Mouse (Mus musculus): ENCODE measurements around the gene Tcf25. TPM values are rescaled to one million over a fixed set of nuclear protein-coding genes. Genes with fewer than 3 reads are reported as not detected.
"Not testable (repeated sequence)": the region's sequence is repeated elsewhere in the genome, so short reads cannot be mapped to it uniquely, and the experiment has no call there.

Gene Tcf25
- polyA plus RNA-seq, 1 experiment from 2014 or later = 182 TPM

DNA sequence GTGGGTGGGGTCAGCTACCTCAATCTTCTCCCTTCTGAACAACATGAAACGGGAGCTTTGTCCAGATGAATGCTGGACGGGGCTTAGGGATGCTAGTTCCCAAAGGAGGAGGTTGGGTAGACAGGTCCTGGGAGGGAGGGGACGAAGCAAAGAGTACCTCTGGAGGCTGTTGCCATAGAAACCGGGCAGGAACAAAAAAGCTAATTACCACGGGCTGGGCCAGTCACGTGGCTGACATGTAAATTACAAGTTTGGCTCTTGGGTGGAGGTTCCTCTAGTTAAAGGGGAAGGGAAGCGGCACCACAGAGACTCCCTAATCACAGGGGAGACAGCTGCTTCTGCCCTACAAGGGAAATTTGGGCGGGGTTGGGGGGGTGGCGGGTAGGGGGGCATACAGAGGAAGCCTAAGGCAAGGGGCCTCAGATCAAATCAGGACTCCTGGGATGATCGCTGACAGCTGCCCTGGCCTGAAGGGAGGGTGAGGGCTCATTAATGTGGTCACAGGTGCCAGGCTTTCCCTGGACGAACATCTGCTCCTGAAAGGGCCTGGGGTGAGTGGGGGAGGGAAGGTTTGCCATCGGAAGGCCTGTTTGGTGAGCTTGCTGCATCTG is 39.1 kb downstream of the Tcf25 start:
- ATAC-seq (ENCODE audit: insufficient read depth, low FRiP score, low read depth) = no peak

DNA sequence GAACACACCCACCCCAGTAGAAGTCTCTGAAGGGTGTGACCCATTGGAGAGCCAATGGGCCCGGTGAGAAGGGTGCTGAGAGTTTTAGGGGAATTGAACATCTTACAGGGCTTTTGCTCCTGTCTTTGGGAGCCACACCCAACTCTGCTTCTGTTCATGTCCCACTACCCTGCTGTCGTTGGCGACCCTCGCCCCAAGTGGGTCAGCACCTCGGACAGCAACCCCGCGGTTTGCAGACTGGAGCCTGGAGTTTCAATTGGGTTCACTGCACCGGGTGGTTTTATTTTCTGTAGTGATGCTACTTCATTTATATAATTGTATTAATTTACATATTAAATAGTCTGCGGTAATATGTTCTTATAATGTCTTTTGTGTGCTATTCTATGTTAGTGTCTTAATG is 40.7 kb downstream of the Tcf25 start:
- WGBS = 11% methylated on average over 9 of the region's 9 CpGs
- H3K9ac ChIP-seq = no peak overlapping the region
- H3K27ac ChIP-seq = no peak overlapping the region
- H3K9me3 ChIP-seq = no peaks in the 10 kb centered on the region
- ATAC-seq (ENCODE audit: insufficient read depth, low FRiP score, low read depth) = no peak
- H3K4me3 ChIP-seq (replicated peaks) = no peak overlapping the region
- no peak overlapping the region for H3K4me2 ChIP-seq
- H3K4me1 ChIP-seq = peaks cover 18% of the 10 kb centered on the region
- peaks cover 47% of the 10 kb centered on the region for H3K27me3 ChIP-seq (replicated peaks)
- H3K36me3 ChIP-seq = no peaks in the 10 kb centered on the region

More for the DNA sequence above, 39.1 kb downstream of the Tcf25 start:
- Histone ChIP-seq H3K9me3 (no peaks in the 10 kb centered on the region), H3K27me3 (replicated peaks) (peaks cover 61% of the 10 kb centered on the region), H3K9ac (no peak overlapping the region), H3K27ac (no peak overlapping the region), H3K36me3 (no peaks in the 10 kb centered on the region), H3K4me2 (no peak overlapping the region), H3K4me1 (peaks cover 18% of the 10 kb centered on the region), H3K4me3 (replicated peaks) (0 out of 2 replicates have a peak overlapping the region, but pooled peaks have one; percentile 34)
- WGBS = 5% methylated on average over 12 of the region's 12 CpGs

DNA sequence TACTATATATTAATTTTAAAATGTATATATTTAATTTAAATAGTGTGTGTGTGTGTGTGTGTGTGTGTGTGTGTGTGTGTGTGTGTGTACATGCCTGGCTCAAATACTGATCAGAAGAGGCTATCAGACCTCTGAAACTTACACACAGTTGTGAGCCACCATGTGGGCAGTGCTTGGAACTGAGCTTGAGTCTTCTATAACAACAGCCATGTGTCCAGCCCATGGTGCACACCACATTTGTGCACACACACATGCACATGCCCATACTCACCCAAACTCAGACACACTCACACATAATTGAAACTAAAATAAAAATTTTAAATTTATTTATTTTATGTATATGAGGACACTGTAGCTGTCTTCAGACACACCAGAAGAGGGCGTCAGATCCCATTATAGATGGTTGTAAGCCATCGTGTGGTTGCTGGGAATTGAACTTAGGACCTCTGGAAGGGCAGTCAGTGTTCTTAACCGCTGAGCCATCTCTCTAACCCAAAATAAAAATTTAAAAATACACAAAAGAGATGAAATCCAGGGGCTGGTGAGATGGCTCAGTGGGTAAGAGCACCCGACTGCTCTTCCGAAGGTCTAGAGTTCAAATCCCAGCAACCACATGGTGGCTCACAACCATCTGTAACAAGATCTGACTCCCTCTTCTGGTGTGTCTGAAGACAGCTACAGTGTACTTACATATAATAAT is 41.6 kb downstream of the Tcf25 start:
- not testable (repeated sequence) for H3K27ac ChIP-seq; H3K9me3 ChIP-seq; ATAC-seq (ENCODE audit: insufficient read depth, low FRiP score, low read depth); H3K4me3 ChIP-seq (replicated peaks); H3K4me2 ChIP-seq; H3K9ac ChIP-seq; H3K36me3 ChIP-seq
- H3K4me1 ChIP-seq = peaks cover 13% of the 10 kb centered on the region; the same call in 1 of the 2 replicates
- H3K27me3 ChIP-seq (replicated peaks) = peaks cover 39% of the 10 kb centered on the region
- WGBS = 76% methylated on average over 5 of the region's 5 CpGs

DNA sequence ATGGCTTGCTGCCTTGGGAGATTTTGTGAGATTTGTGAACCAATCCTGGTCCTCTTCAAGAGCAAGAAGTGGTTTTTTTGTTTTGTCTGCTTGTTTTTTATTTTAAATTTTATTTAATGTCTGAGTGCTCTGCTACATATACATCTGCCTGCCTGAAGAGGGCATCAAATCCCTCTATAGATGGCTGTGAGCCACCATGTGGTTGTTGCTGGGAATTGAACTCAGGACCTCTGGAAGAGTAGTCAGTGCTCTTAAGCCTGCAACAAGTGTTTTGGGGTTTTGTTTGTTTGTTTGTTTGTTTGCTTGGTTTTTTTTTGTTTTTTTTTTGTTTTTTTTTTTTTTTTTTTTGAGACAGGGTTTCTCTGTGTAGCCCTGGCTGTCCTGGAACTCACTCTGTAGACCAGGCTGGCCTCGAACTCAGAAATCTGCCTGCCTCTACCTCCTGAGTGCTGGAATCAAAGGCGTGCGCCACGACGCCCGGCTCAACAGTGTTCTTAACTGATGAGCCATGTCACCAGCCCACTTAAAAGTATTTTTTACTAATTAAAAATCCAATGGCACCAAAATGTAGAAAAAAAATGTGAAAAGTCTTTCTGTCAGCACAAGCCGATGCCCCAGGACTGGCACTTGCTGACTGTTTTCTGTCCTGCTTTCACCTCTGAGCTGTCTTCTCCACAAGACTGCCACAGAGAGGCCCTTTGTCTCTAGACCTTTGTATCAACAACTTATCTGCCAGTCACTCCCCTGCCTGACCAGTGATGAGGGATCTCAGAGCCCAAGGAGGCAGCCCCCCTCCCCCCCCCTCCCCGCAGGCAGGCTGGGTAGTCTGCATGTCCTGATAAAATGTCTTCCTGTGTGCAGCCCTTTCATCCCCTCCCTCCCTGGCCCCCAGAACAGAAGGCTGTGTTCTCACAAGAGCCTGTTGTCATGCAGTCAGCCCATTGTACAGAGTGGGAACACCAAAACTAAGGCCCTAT is 42.7 kb downstream of the Tcf25 start:
- peak; percentile 27; the same call in 1 of the 2 replicates for ATAC-seq (ENCODE audit: insufficient read depth, low FRiP score, low read depth)
- H3K4me3 ChIP-seq (replicated peaks) = no peak overlapping the region
- H3K27ac ChIP-seq = no peak overlapping the region
- H3K9me3 ChIP-seq = no peaks in the 10 kb centered on the region
- 82% methylated on average over 8 of the region's 8 CpGs for WGBS
- H3K4me1 ChIP-seq = peaks cover 9% of the 10 kb centered on the region; the same call in 1 of the 2 replicates
- H3K36me3 ChIP-seq = no peaks in the 10 kb centered on the region
- H3K9ac ChIP-seq = no peak overlapping the region
- peaks cover 27% of the 10 kb centered on the region for H3K27me3 ChIP-seq (replicated peaks)
- H3K4me2 ChIP-seq = no peak overlapping the region

DNA sequence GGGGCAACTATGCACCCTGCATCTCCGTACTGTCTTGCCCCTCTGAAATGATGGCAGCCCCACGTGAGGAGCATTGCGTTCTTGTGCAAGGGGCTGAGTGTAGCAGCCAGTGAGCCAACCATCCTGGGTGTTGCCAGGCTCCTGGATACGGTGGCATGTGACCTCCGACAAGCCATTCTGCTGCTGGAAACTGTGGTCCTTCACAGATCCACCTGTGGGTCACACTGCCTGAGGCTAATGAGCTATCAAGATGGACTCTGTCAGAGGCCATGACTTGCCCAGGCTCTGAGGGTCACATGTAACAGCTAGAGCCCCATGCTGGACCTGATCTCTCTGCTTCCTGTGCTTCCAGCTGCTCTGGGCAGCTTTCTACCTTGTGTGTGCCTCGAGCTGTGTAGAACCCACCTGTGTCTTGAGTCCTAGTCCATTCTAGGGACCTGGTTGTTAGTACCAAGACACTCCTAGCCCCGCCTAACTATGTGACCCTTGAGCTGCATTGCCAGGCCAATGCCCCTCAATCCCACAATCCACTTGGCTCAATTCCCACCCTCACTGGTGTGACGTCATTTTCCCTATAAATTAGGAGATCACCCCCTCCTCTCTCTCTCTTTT is 43.5 kb downstream of the Tcf25 start:
- ATAC-seq (ENCODE audit: insufficient read depth, low FRiP score, low read depth) = no peak
- Histone ChIP-seq H3K27me3 (replicated peaks) (peaks cover 20% of the 10 kb centered on the region), H3K9me3 (no peaks in the 10 kb centered on the region), H3K27ac (no peak overlapping the region), H3K36me3 (no peaks in the 10 kb centered on the region), H3K9ac (no peak overlapping the region), H3K4me2 (no peak overlapping the region), H3K4me3 (replicated peaks) (no peak overlapping the region), H3K4me1 (0 out of 2 replicates have a peak, but pooled peaks cover under 1% of the 10 kb centered on the region)
- WGBS = 72% methylated on average over 8 of the region's 8 CpGs

DNA sequence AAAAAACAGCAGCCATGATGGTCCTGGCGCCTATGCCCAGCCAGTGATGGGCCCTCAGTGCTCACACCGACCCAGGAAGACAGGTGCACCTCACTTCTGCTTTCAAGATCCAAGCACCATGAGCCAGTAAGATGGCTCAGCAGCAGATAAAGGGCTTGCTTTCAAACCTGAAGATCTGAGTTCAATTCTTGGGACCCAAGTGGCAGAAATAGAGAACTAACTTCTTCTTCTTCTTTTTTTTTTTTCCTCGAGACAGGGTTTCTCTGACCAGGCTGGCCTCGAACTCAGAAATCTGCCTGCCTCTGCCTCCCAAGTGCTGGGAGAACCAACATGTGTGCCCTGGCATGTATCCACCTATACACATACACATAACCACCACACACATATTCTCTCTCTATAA is 46.2 kb downstream of the Tcf25 start:
- 79% methylated on average over 4 of the region's 4 CpGs for WGBS
- H3K27ac ChIP-seq = no peak overlapping the region
- no peak for ATAC-seq (ENCODE audit: insufficient read depth, low FRiP score, low read depth)

DNA sequence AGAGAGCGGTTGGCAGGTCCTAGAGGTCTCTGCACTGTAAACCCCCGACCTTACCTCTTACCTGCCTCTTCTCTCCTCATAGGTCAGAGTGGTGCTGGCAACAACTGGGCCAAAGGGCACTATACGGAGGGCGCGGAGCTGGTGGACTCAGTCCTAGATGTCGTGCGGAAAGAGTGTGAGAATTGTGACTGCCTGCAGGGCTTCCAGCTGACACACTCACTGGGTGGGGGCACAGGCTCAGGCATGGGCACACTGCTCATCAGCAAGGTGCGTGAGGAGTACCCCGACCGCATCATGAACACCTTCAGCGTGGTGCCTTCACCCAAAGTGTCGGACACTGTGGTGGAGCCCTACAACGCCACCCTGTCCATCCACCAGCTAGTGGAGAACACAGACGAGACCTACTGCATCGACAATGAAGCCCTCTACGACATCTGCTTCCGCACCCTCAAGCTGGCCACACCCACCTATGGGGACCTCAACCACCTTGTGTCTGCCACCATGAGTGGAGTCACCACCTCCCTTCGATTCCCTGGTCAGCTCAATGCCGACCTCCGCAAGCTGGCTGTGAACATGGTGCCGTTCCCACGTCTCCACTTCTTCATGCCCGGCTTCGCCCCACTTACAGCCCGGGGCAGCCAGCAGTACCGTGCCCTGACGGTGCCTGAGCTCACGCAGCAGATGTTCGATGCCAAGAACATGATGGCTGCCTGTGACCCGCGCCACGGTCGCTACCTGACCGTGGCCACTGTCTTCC is 47.1 kb downstream of the Tcf25 start:
- no peak for ATAC-seq (ENCODE audit: insufficient read depth, low FRiP score, low read depth)
- 91% methylated on average over 34 of the region's 34 CpGs for WGBS
- Histone ChIP-seq H3K9me3 (no peaks in the 10 kb centered on the region), H3K27me3 (replicated peaks) (no peaks in the 10 kb centered on the region), H3K27ac (no peak overlapping the region), H3K9ac (no peak overlapping the region), H3K4me3 (replicated peaks) (no peak overlapping the region), H3K4me2 (no peak overlapping the region), H3K4me1 (peaks cover 3% of the 10 kb centered on the region; the same call in 1 of the 2 replicates), H3K36me3 (no peaks in the 10 kb centered on the region)

More for the DNA sequence above, 46.2 kb downstream of the Tcf25 start:
- H3K4me1 ChIP-seq = peaks cover 3% of the 10 kb centered on the region; the same call in 1 of the 2 replicates
- no peak overlapping the region for H3K4me3 ChIP-seq (replicated peaks)
- H3K4me2 ChIP-seq = no peak overlapping the region
- H3K36me3 ChIP-seq = no peaks in the 10 kb centered on the region
- no peak overlapping the region for H3K9ac ChIP-seq
- no peaks in the 10 kb centered on the region for H3K27me3 ChIP-seq (replicated peaks)
- no peaks in the 10 kb centered on the region for H3K9me3 ChIP-seq

DNA sequence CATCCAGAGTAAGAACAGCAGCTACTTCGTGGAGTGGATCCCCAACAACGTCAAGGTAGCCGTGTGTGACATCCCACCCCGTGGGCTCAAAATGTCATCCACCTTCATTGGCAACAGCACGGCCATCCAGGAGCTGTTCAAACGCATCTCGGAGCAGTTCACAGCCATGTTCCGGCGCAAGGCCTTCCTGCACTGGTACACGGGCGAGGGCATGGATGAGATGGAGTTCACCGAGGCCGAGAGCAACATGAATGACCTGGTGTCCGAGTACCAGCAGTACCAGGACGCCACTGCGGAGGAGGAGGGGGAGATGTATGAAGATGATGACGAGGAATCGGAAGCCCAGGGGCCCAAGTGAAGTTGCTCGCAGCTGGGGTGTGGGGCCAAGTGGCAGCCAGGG is 47.8 kb downstream of the Tcf25 start:
- 85% methylated on average over 19 of the region's 19 CpGs for WGBS
- no peak for ATAC-seq (ENCODE audit: insufficient read depth, low FRiP score, low read depth)

DNA sequence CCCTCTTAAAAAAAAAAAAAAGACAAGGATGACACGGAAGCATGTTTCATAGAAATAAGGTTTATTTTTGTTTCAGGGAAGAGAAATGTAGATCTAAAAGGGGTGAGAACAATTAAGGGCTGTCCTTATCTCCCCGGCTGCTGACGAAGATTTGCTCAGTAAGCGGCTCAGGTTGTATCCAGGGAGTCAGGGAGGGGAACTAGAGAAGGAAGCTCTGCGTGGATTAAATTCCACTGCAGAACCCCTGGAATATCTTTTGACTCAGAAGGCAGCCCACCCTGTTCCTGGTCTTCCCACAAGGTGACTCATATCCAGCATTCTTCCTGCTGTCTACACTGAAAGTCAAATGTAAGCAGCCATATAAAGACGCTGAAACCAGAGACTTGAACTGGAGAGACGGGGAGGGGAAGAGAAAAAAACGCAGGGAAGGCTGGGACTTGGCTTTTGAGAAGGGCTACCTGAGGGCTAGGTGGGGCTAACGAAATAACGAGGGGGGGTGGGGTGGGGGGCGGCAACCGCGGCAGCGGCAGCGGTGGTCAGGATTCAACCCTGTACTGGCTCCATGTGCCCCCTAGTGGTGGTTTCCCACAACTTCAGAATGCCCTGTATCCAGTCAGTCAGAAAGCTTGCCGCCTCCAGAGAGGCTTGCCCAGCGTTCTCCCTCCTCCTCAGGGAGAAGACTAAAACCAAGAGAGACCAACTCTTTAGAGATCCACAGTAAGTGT is 48.7 kb downstream of the Tcf25 start:
- ATAC-seq (ENCODE audit: insufficient read depth, low FRiP score, low read depth) = no peak
- Histone ChIP-seq H3K4me3 (replicated peaks) (peak overlapping the region; percentile 23; the same call in 1 of the 2 replicates), H3K27me3 (replicated peaks) (no peaks in the 10 kb centered on the region), H3K4me2 (peak overlapping the region; percentile 53), H3K27ac (no peak overlapping the region), H3K36me3 (no peaks in the 10 kb centered on the region), H3K9me3 (peaks cover 6% of the 10 kb centered on the region; the same call in 1 of the 2 replicates), H3K4me1 (peaks cover 3% of the 10 kb centered on the region; the same call in 1 of the 2 replicates), H3K9ac (no peak overlapping the region)
- 11% methylated on average over 17 of the region's 17 CpGs for WGBS

More for the DNA sequence above, 47.8 kb downstream of the Tcf25 start:
- Histone ChIP-seq H3K9me3 (no peaks in the 10 kb centered on the region), H3K4me3 (replicated peaks) (no peak overlapping the region), H3K27me3 (replicated peaks) (no peaks in the 10 kb centered on the region), H3K36me3 (no peaks in the 10 kb centered on the region), H3K27ac (no peak overlapping the region), H3K9ac (no peak overlapping the region), H3K4me2 (no peak overlapping the region), H3K4me1 (peaks cover 3% of the 10 kb centered on the region; the same call in 1 of the 2 replicates)

DNA sequence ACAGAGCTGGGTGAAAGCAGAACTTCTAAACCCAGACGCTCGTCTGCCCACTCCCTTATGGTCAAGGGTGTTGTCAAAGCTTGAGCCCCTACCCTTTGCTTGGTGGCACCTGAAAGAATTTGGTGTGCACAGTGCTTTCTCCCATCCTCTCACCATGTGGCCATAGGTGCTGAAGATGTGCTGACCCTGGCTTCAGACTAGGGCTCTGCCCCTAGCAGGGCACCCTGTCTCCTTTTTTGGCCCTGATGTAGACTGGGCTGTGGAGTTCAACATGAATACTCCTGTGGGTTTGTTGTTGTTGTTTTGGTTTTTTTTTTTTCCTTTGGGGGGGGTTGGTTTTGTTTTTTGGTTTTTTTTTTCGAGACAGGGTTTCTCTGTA is 49.2 kb downstream of the Tcf25 start:
- 17% methylated on average over 3 of the region's 3 CpGs for WGBS
- Histone ChIP-seq H3K36me3 (no peaks in the 10 kb centered on the region), H3K9me3 (peaks cover 6% of the 10 kb centered on the region; the same call in 1 of the 2 replicates), H3K4me2 (peak overlapping the region; percentile 53), H3K4me1 (peaks cover 3% of the 10 kb centered on the region; the same call in 1 of the 2 replicates), H3K9ac (no peak overlapping the region), H3K4me3 (replicated peaks) (no peak overlapping the region), H3K27me3 (replicated peaks) (no peaks in the 10 kb centered on the region), H3K27ac (no peak overlapping the region)
- ATAC-seq (ENCODE audit: insufficient read depth, low FRiP score, low read depth) = no peak

Measured in stomach, embryonic 15.5 days (tissue).